Mouse (Mus musculus): ENCODE results near the gene Ttpal.

Ttpal gene

GRCm38 (mm10) chr2:163602101-163602971, at the start of gene Ttpal:
Gene Ttpal (plus strand): TSS chr2:163602314.
- peak; percentile 69 to 84 for DNase-seq (ENCODE audit: low spot score in 2 of 2)

- DNase-seq (ENCODE audit: low spot score in 2 of 2), result no peak
Measured at GRCm38 (mm10) chr2:163552518-163552929, 49.6 kb upstream of the Ttpal start.

GRCm38 (mm10) chr2:163554425-163554982, 47.6 kb upstream of the Ttpal start:
- no peak for DNase-seq (ENCODE audit: low spot score in 2 of 2)

- DNase-seq (ENCODE audit: low spot score in 2 of 2), result no peak
Measured at GRCm38 (mm10) chr2:163554996-163555395, 47.1 kb upstream of the Ttpal start.

- no peak for DNase-seq (ENCODE audit: low spot score in 2 of 2)
Measured at GRCm38 (mm10) chr2:163555417-163555816, 46.7 kb upstream of the Ttpal start.

- DNase-seq (ENCODE audit: low spot score in 2 of 2), result no peak
Measured at GRCm38 (mm10) chr2:163558548-163558947, 43.6 kb upstream of the Ttpal start.

GRCm38 (mm10) chr2:163559236-163559635, 42.9 kb upstream of the Ttpal start:
- no peak for DNase-seq (ENCODE audit: low spot score in 2 of 2)

GRCm38 (mm10) chr2:163560247-163560646, 41.9 kb upstream of the Ttpal start:
- no peak for DNase-seq (ENCODE audit: low spot score in 2 of 2)

GRCm38 (mm10) chr2:163561258-163561948, 40.7 kb upstream of the Ttpal start:
- no peak for DNase-seq (ENCODE audit: low spot score in 2 of 2)

GRCm38 (mm10) chr2:163564646-163565045, 37.5 kb upstream of the Ttpal start:
- DNase-seq (ENCODE audit: low spot score in 2 of 2), result no peak

GRCm38 (mm10) chr2:163574321-163574720, 27.8 kb upstream of the Ttpal start:
- no peak for DNase-seq (ENCODE audit: low spot score in 2 of 2)

GRCm38 (mm10) chr2:163575248-163575647, 26.9 kb upstream of the Ttpal start:
- no peak for DNase-seq (ENCODE audit: low spot score in 2 of 2)

- no peak for DNase-seq (ENCODE audit: low spot score in 2 of 2)
Measured at GRCm38 (mm10) chr2:163577986-163578385, 24.1 kb upstream of the Ttpal start.

- no peak for DNase-seq (ENCODE audit: low spot score in 2 of 2)
Measured at GRCm38 (mm10) chr2:163580069-163580945, 21.8 kb upstream of the Ttpal start.

GRCm38 (mm10) chr2:163583226-163584087, 18.7 kb upstream of the Ttpal start:
- no peak for DNase-seq (ENCODE audit: low spot score in 2 of 2)

GRCm38 (mm10) chr2:163584088-163584426, 18.1 kb upstream of the Ttpal start:
- no peak for DNase-seq (ENCODE audit: low spot score in 2 of 2)

- DNase-seq (ENCODE audit: low spot score in 2 of 2), result no peak
Measured at GRCm38 (mm10) chr2:163586384-163587261, 15.5 kb upstream of the Ttpal start.

- DNase-seq (ENCODE audit: low spot score in 2 of 2), result no peak
Measured at GRCm38 (mm10) chr2:163587506-163587905, 14.6 kb upstream of the Ttpal start.

GRCm38 (mm10) chr2:163590211-163590610, 11.9 kb upstream of the Ttpal start:
- DNase-seq (ENCODE audit: low spot score in 2 of 2), result no peak

- no peak for DNase-seq (ENCODE audit: low spot score in 2 of 2)
Measured at GRCm38 (mm10) chr2:163590996-163591395, 11.1 kb upstream of the Ttpal start.
